Mouse (Mus musculus) forebrain, embryonic 12.5 days (tissue): Measurements from ENCODE around the gene Rbm20. TPM values are rescaled to one million over a fixed set of nuclear protein-coding genes. Genes with fewer than 3 reads are reported as not detected.
"Not testable (repeated sequence)": the region's sequence is repeated elsewhere in the genome, so short reads cannot be mapped to it uniquely, and the experiment has no call there.

Experiments used
- ATAC-seq: fragments of 200-750 bp; cut with Nextera tagmentation; 2 replicates; pipeline ENCODE4 v1.8.0; 2017; ENCODE audit warnings: moderate TSS enrichment; ENCODE audit not compliant: low FRiP score
- H3K27ac ChIP-seq: fragments of 300-500 bp; sonication (generic); 2 replicates; pipeline ENCODE4 v1.5.1; 2016; ENCODE audit warnings: mild to moderate bottlenecking
- H3K27me3 ChIP-seq: fragments of 300-500 bp; sonication (generic); 2 replicates; pipeline ENCODE4 v1.6.1; 2016; ENCODE audit warnings: mild to moderate bottlenecking
- H3K36me3 ChIP-seq: fragments of 300-500 bp; sonication (generic); replicated peaks from 2 replicates; pipeline ENCODE4 v1.6.1; 2016; ENCODE audit warnings: mild to moderate bottlenecking
- H3K4me1 ChIP-seq: fragments of 300-500 bp; sonication (generic); 2 replicates; pipeline ENCODE4 v1.6.1; 2016
- H3K4me2 ChIP-seq: fragments of 300-500 bp; sonication (generic); 2 replicates; pipeline ENCODE4 v1.6.1; 2016; ENCODE audit warnings: mild to moderate bottlenecking, moderate library complexity
- H3K4me3 ChIP-seq: fragments of 300-500 bp; sonication (generic); replicated peaks from 2 replicates; pipeline ENCODE4 v1.5.1; 2016; ENCODE audit warnings: mild to moderate bottlenecking
- H3K9ac ChIP-seq: fragments of 300-500 bp; sonication (generic); 2 replicates; pipeline ENCODE4 v1.6.1; 2016; ENCODE audit warnings: mild to moderate bottlenecking
- H3K9me3 ChIP-seq: fragments of 300-500 bp; sonication (generic); 2 replicates; pipeline ENCODE4 v1.6.1; 2016
- WGBS: fragments of 180-500 bp; shearing (Covaris S2); methylation state at CpG from one replicate; pipeline ENCODE4 v1.1.7; 2016; 5-methylcytosine and 5-hydroxymethylcytosine counted together
- polyA plus RNA-seq: library from polyadenylated mRNA; unstranded; fragments of >200 nt; fragmentation: Nextera tagmentation; extraction: Ambion mirVana; gene quantifications from 2 replicates; pipeline ENCODE4 v1.2.1, GENCODE M21; 2016

Rbm20 gene
- polyA plus RNA-seq, 1 experiment from 2014 or later = 7.2 TPM

GRCm38 (mm10) chr19:53656443-53656842 is 20.7 kb upstream of the Rbm20 start:
- H3K4me2 ChIP-seq, H3K27me3 ChIP-seq, H3K27ac ChIP-seq, ATAC-seq, H3K4me3 ChIP-seq, H3K9ac ChIP-seq, H3K9me3 ChIP-seq, H3K36me3 ChIP-seq: not testable (repeated sequence)
- 88% methylated on average over 11 of the region's 11 CpGs for WGBS
- peaks cover 22% of the 10 kb centered on the region for H3K4me1 ChIP-seq

DNA sequence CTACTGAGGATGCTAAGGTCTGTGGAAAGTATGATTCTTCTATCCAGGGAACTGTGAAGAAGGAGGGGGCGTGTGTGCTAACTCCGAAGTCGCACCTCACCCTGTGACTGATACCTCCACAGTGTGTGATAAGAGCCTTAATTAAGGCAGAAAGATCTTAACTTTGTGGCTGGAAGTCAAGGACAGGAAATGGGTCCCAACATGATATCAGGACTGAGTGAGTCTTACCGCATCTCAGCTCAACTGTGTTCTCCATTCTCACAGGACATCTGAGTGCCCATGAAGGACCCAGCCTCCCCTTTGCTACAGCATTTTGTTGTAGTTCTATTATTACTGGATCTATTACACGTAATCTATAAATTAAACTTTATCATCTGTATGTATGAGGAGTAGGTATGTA is 19.7 kb upstream of the Rbm20 start:
- H3K27ac ChIP-seq = no peak overlapping the region
- no peaks in the 10 kb centered on the region for H3K36me3 ChIP-seq
- no peaks in the 10 kb centered on the region for H3K9me3 ChIP-seq
- H3K4me3 ChIP-seq = no peak overlapping the region
- H3K4me1 ChIP-seq = peaks cover 24% of the 10 kb centered on the region
- H3K4me2 ChIP-seq = no peak overlapping the region
- no peak for ATAC-seq
- WGBS = 88% methylated on average over 5 of the region's 5 CpGs
- no peaks in the 10 kb centered on the region; the same call in 1 of the 2 replicates for H3K27me3 ChIP-seq
- no peak overlapping the region for H3K9ac ChIP-seq

DNA sequence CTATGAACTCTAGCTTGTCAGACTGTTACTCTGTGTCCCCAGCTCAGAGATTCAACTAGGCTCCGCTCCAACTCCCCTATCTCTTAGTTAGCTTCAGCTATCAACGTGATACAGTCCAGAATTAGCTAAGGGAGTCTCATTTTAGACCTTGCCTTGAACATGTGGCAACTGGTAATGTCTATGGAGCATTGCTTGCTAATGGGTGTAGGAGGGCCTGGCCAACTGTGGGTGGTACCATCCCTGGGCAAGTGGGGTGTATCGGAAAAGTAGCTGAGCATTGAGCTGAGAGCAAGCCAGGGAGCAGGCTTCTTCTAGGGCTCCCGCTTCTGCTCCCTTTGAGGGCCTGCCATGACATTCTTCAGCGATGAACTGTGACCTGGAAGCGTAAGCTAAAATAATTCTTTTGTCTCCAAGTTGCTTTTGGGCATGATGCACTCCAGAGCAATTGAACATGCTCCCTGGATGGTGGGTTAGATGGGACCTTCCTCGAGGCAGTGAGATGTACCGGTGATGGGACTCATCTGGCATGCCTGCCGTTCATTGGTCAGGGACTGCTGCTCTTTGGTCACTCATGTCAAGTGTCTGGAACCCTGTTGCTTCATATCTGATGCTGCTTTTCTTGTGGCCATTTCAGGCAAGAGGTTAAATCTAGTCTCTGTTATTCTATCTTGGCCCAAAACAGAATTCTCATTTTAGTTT is 16.2 kb upstream of the Rbm20 start:
- H3K4me1 ChIP-seq = peaks cover 6% of the 10 kb centered on the region
- 91% methylated on average over 9 of the region's 9 CpGs for WGBS
- no peak for ATAC-seq

GRCm38 (mm10) chr19:53661938-53662722 is 15.0 kb upstream of the Rbm20 start:
- no peak overlapping the region for H3K9ac ChIP-seq
- H3K27me3 ChIP-seq = no peaks in the 10 kb centered on the region; the same call in 1 of the 2 replicates
- no peak for ATAC-seq
- H3K9me3 ChIP-seq = no peaks in the 10 kb centered on the region
- H3K27ac ChIP-seq = no peak overlapping the region
- 36% methylated on average over 14 of the region's 14 CpGs for WGBS
- peaks cover 10% of the 10 kb centered on the region for H3K4me1 ChIP-seq
- no peak overlapping the region for H3K4me2 ChIP-seq
- H3K4me3 ChIP-seq = no peak overlapping the region
- H3K36me3 ChIP-seq = no peaks in the 10 kb centered on the region

More for the DNA sequence above, 16.2 kb upstream of the Rbm20 start:
- no peaks in the 10 kb centered on the region; the same call in 1 of the 2 replicates for H3K27me3 ChIP-seq
- H3K36me3 ChIP-seq = no peaks in the 10 kb centered on the region
- no peak overlapping the region for H3K4me3 ChIP-seq
- no peak overlapping the region for H3K4me2 ChIP-seq
- H3K27ac ChIP-seq = no peak overlapping the region
- H3K9ac ChIP-seq = no peak overlapping the region
- no peaks in the 10 kb centered on the region for H3K9me3 ChIP-seq

DNA sequence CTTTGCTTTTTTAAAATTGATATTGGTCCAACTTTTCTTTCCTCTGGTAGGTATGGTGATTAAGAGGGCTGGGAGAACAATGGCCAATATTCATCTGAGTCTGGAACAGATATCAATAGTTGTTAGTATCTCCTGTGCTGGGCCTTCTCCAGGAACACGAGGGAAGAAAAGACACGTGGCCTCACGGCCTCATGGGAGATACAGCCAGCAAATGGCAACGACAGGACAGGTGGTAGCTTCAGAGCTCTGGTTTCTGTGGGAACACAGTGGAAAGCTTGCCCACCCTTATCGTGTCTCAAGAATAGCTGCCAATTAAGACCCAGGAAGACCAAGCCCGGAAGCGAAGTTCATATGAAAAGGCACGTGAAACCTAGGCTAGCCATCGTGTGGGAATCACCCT is 12.3 kb upstream of the Rbm20 start:
- peaks cover 10% of the 10 kb centered on the region for H3K4me1 ChIP-seq
- WGBS = 96% methylated on average over 9 of the region's 9 CpGs
- no peak overlapping the region for H3K9ac ChIP-seq
- no peak overlapping the region for H3K4me3 ChIP-seq
- no peaks in the 10 kb centered on the region; the same call in 1 of the 2 replicates for H3K27me3 ChIP-seq
- no peak for ATAC-seq
- no peak overlapping the region for H3K4me2 ChIP-seq
- no peaks in the 10 kb centered on the region for H3K9me3 ChIP-seq
- no peaks in the 10 kb centered on the region for H3K36me3 ChIP-seq
- H3K27ac ChIP-seq = no peak overlapping the region

DNA sequence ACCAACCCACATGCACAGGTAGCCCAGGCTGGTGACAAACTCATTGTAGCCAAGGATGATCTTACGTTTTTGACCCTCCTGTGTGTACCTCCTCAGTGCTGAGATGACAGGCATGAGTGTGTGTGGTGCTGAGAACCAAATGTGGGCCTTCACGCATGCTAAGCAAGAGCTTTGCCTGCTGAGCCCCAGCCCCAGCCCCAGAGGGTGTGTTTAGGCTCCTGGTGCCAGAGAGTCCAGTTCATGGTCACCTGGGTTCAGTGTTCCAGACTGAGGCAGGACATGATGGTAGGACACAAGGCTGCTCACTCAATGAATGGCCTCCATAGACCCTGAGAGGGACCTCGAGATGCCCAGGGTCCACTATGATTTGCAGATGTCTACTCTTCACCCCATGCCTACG is 11.7 kb upstream of the Rbm20 start:
- no peaks in the 10 kb centered on the region for H3K9me3 ChIP-seq
- no peak overlapping the region for H3K9ac ChIP-seq
- H3K36me3 ChIP-seq = no peaks in the 10 kb centered on the region
- H3K4me2 ChIP-seq = no peak overlapping the region
- H3K27ac ChIP-seq = no peak overlapping the region
- peaks cover 12% of the 10 kb centered on the region for H3K4me1 ChIP-seq
- no peaks in the 10 kb centered on the region; the same call in 1 of the 2 replicates for H3K27me3 ChIP-seq
- 83% methylated on average over 4 of the region's 4 CpGs for WGBS
- no peak overlapping the region for H3K4me3 ChIP-seq
- no peak for ATAC-seq

DNA sequence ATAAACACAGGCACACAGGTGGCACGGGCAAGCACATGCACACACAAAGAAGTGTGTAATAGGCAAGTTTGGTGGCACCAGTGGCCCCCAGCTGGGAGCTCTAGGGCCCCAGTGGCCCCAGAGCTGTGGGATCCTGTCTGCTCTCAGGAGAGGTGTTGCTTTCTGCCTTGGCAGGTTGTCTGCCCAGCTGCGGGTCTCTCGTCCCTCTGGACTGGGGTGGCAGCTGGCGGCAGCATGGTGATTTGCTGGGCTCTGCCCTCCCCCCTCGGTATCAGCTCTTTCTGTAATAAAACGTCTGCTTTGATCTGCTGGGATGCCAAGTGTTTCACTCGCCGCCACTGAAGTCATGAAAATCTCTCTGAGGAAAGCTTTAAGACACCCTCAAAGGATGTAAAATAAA is 10.4 kb upstream of the Rbm20 start:
- Histone ChIP-seq H3K4me1 (peaks cover 23% of the 10 kb centered on the region), H3K9ac (no peak overlapping the region), H3K4me2 (no peak overlapping the region), H3K27me3 (peaks cover 2% of the 10 kb centered on the region; the same call in 1 of the 2 replicates), H3K4me3 (no peak overlapping the region), H3K9me3 (no peaks in the 10 kb centered on the region), H3K36me3 (no peaks in the 10 kb centered on the region), H3K27ac (no peak overlapping the region)
- 57% methylated on average over 8 of the region's 8 CpGs for WGBS
- no peak for ATAC-seq

DNA sequence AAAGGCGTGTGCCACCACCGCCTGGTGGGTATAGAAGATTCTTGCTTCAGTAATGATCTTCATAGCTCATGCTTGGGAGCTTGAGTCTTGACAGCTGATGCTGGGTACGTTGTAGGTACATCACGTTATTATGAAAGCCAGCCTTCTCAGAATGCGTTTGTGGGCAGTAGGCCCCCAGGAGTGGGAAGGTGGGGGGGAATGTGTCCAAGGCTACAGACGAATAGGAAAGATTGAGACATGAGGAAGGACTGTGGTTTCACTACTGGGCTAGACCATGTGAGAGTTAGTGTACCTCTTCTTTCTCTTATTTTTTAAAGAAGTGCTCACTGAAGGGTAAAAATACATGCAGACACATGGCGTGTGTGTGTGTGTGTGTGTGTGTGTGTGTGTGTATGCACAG is 8.3 kb upstream of the Rbm20 start:
- WGBS = 89% methylated on average over 7 of the region's 7 CpGs

DNA sequence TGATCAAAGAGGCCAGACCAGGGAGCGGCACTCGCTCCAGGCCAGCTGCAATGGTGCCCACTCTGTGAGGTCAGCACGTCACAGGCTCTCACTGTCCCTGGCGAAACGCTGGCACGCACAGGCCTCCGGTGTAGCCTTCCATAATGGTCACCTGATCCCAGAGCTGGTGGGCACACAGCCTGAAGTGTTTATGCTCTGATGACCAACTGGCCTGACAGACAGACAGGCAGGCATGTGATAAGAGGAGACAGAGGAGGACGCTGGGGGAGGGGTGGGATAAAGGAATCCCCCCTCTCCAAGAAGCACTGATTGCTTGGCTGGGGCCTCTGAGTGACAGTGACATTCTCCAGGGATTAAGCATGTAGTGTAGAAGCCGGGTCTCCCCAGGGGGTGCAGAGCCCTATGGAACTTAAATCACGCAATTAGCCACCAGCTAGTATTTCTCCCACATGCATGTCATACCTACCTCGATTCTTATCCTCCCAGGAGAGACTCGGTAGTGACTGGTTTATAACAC is 6.4 kb upstream of the Rbm20 start:
- Histone ChIP-seq H3K4me1 (peaks cover 17% of the 10 kb centered on the region), H3K27ac (no peak overlapping the region), H3K9me3 (no peaks in the 10 kb centered on the region), H3K36me3 (no peaks in the 10 kb centered on the region), H3K4me2 (no peak overlapping the region), H3K9ac (no peak overlapping the region), H3K27me3 (peaks cover 32% of the 10 kb centered on the region), H3K4me3 (no peak overlapping the region)
- 30% methylated on average over 12 of the region's 12 CpGs for WGBS
- ATAC-seq = no peak

More for the DNA sequence above, 8.3 kb upstream of the Rbm20 start:
- Histone ChIP-seq H3K27me3 (peaks cover 14% of the 10 kb centered on the region), H3K4me2 (no peak overlapping the region), H3K9ac (no peak overlapping the region), H3K36me3 (no peaks in the 10 kb centered on the region), H3K4me1 (peaks cover 16% of the 10 kb centered on the region), H3K9me3 (no peaks in the 10 kb centered on the region), H3K27ac (no peak overlapping the region), H3K4me3 (no peak overlapping the region)
- ATAC-seq = no peak

DNA sequence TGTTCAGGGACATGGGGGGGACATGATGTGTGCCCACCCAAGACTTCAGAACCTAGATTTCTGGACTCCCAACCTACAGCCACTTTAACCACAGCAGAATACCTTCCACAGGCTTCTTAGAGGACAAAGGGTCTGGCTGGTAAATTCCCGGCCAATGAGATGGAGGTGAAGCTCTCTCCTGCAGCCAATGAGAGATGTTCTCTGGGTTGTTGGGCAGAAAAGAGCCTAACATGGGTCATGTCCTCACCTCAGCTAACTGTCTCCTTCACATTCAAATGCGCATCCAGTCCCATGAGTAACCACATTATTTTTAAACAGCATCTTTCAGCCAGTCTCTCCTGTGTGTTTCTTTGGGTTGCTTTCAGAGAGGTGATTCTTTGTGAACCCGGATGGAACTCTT is 5.7 kb upstream of the Rbm20 start:
- no peaks in the 10 kb centered on the region for H3K36me3 ChIP-seq
- H3K27ac ChIP-seq = no peak overlapping the region
- H3K4me3 ChIP-seq = no peak overlapping the region
- no peak for ATAC-seq
- H3K4me1 ChIP-seq = peaks cover 24% of the 10 kb centered on the region
- H3K27me3 ChIP-seq = peaks cover 40% of the 10 kb centered on the region
- no peak overlapping the region for H3K4me2 ChIP-seq
- no peak overlapping the region for H3K9ac ChIP-seq
- H3K9me3 ChIP-seq = no peaks in the 10 kb centered on the region
- 41% methylated on average over 3 of the region's 3 CpGs for WGBS

GRCm38 (mm10) chr19:53674131-53674925 is 2.8 kb upstream of the Rbm20 start:
- Histone ChIP-seq H3K4me3 (no peak overlapping the region), H3K27ac (no peak overlapping the region), H3K9ac (no peak overlapping the region), H3K36me3 (no peaks in the 10 kb centered on the region), H3K4me1 (peaks cover 32% of the 10 kb centered on the region), H3K4me2 (no peak overlapping the region), H3K9me3 (no peaks in the 10 kb centered on the region), H3K27me3 (peaks cover 62% of the 10 kb centered on the region)
- ATAC-seq = no peak
- WGBS = 33% methylated on average over 9 of the region's 9 CpGs

DNA sequence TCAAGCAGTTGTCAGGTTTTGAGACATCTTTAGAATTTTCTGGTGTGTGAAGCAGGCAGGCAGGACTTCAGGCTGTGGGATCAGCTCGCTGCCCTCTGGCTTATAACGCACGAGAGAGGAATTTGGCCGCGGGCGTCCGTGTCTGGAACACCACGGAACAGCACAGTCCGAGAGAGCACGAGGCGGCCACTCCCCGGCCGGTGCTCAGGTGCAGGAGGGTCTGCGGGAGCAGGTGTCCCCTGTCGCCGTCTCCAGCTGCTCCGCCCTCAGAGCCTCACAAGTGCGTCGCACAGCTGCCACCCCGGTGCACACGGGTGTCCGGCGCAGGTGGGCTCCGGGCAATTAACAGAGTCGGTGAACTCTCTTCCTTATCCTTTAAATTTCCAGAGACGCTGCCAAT is 878 bp upstream of the Rbm20 start:
- WGBS = under 1% methylated on average over 26 of the region's 26 CpGs
- Histone ChIP-seq H3K4me3 (peak overlapping the region; percentile 68), H3K9me3 (no peaks in the 10 kb centered on the region), H3K36me3 (no peaks in the 10 kb centered on the region), H3K9ac (peak overlapping the region; percentile 65; the same call in 1 of the 2 replicates), H3K4me1 (peaks cover 22% of the 10 kb centered on the region), H3K27ac (no peak overlapping the region), H3K27me3 (peaks cover 62% of the 10 kb centered on the region), H3K4me2 (peak overlapping the region; percentile 100)
- ATAC-seq = peak; percentile 59
